Mouse (Mus musculus) liver, embryonic 16.5 days (tissue): ENCODE data around the gene Tm9sf2. TPM values are rescaled to one million over a fixed set of nuclear protein-coding genes. Genes with fewer than 3 reads are reported as not detected.

Experiments used
- ATAC-seq: fragments of 200-750 bp; cut with Nextera tagmentation; 2 replicates; pipeline ENCODE4 v1.8.0; 2017; ENCODE audit warnings: low read depth, mild to moderate bottlenecking, moderate number of reproducible peaks, moderate library complexity
- H3K27ac ChIP-seq: fragments of 300-500 bp; sonication (generic); 2 replicates; pipeline ENCODE4 v1.5.1; 2014; ENCODE audit warnings: mild to moderate bottlenecking, low read length
- H3K27me3 ChIP-seq: fragments of 300-500 bp; sonication (generic); 2 replicates; pipeline ENCODE4 v1.6.1; 2014; ENCODE audit warnings: low read depth, low read length, mixed read lengths; ENCODE audit not compliant: control insufficient read depth, insufficient read depth
- H3K36me3 ChIP-seq: fragments of 300-500 bp; sonication (generic); 2 replicates; pipeline ENCODE4 v1.6.1; 2014; ENCODE audit warnings: mild to moderate bottlenecking; ENCODE audit not compliant: control insufficient read depth, insufficient read depth
- H3K4me1 ChIP-seq: fragments of 300-500 bp; sonication (generic); 2 replicates; pipeline ENCODE4 v1.6.1; 2014; ENCODE audit warnings: low read depth, low read length, mixed read lengths; ENCODE audit not compliant: control insufficient read depth
- H3K4me2 ChIP-seq: fragments of 300-500 bp; sonication (generic); 2 replicates; pipeline ENCODE4 v1.6.1; 2014; ENCODE audit warnings: low read depth, low read length, mixed read lengths
- H3K4me3 ChIP-seq: fragments of 300-500 bp; sonication (generic); 2 replicates; pipeline ENCODE4 v1.5.1; 2014; ENCODE audit warnings: low read depth, mild to moderate bottlenecking, low read length
- H3K9ac ChIP-seq: fragments of 300-500 bp; sonication (generic); 2 replicates; pipeline ENCODE4 v1.6.1; 2014; ENCODE audit warnings: low read depth, low read length
- H3K9me3 ChIP-seq: fragments of 300-500 bp; sonication (generic); replicated peaks from 2 replicates; pipeline ENCODE4 v1.6.1; 2016; ENCODE audit warnings: low read length; ENCODE audit not compliant: control insufficient read depth
- WGBS: fragments of 180-500 bp; shearing (Covaris S2); extraction: QIAGEN DNeasy Blood & Tissue Kit; methylation state at CpG from one replicate; pipeline ENCODE4 v1.1.7; 2014; ENCODE audit not compliant: insufficient replicate concordance; 5-methylcytosine and 5-hydroxymethylcytosine counted together
- polyA plus RNA-seq: library from polyadenylated mRNA; unstranded; fragments of >200 nt; fragmentation: Nextera tagmentation; extraction: Ambion mirVana; gene quantifications from 2 replicates; pipeline ENCODE4 v1.2.1, GENCODE M21; 2015

Gene Tm9sf2
- polyA plus RNA-seq, 1 experiment from 2014 or later = 78.3 TPM

DNA sequence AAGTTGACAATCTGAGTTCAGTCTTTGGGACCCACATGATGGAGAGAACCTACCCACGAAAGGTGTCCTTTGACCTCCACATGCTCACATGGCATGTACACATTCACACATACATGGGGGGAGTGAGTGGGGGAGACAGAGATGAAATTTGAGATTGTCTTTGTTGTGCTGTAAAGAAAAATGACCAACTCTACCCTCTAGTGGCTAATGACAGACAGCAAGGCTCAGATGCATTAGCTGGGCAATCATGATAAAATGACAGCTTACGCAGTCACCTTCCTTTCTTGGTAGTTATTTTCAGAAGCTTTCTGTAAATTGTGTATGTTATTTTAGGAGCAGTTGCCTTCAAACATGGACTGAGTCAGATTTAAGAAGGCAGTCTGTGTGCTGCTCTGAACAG is 4.8 kb downstream of the Tm9sf2 start:
- ATAC-seq = no peak
- Histone ChIP-seq H3K27ac (no peak overlapping the region), H3K4me1 (peaks cover 15% of the 10 kb centered on the region), H3K9me3 (no peaks in the 10 kb centered on the region), H3K9ac (no peak overlapping the region), H3K4me3 (no peak overlapping the region), H3K36me3 (peaks cover 2% of the 10 kb centered on the region; the same call in 1 of the 2 replicates), H3K27me3 (no peaks in the 10 kb centered on the region), H3K4me2 (no peak overlapping the region)
- WGBS = 84% methylated on average over 2 of the region's 2 CpGs

DNA sequence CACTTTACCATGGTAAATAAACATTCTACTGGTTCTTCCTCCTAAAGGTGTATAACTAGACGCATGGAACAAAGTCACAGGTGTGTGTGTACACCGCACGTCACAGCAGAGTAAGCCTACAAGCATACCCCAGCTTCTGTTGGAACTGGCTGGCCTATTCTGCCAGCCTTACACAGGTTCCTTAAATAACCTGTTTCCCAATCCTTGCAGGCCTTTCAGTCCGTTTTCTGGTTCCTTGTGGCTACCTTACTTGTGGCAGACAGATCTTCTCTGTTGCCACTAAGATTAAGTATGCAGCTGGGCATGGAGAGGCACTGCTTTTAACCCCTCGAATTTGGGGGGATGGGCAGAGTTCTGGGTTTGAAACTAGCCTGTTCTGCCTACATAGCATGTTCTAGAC is 5.5 kb downstream of the Tm9sf2 start:
- Histone ChIP-seq H3K4me2 (no peak overlapping the region), H3K9me3 (no peaks in the 10 kb centered on the region), H3K4me1 (peaks cover 15% of the 10 kb centered on the region), H3K36me3 (peaks cover 2% of the 10 kb centered on the region; the same call in 1 of the 2 replicates), H3K4me3 (no peak overlapping the region), H3K9ac (no peak overlapping the region), H3K27me3 (no peaks in the 10 kb centered on the region), H3K27ac (no peak overlapping the region)
- 65% methylated on average over 5 of the region's 5 CpGs for WGBS
- no peak for ATAC-seq

DNA sequence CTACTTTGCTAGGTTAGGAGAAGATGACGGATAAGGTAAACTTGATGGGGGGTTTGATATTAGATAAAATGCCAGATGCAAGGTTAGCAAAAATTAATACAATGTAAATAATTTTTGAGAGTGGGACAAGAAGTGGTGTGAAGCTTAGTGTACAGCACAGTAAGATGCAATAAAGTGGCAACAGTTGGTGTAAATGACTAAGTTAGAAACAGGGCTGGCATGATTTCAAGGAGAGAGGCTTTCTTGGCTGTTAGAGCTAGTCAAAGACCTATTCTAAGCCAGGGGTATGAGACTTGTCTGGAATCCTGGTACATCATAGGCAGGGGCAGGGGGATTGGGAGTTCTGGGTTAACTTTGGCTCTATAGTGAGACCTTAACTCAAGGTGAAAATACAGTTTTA is 9.4 kb downstream of the Tm9sf2 start:
- WGBS = 82% methylated on average over 1 of the region's 1 CpGs
- Histone ChIP-seq H3K4me3 (no peak overlapping the region), H3K27me3 (no peaks in the 10 kb centered on the region), H3K27ac (no peak overlapping the region), H3K9me3 (no peaks in the 10 kb centered on the region), H3K4me2 (no peak overlapping the region), H3K36me3 (no peaks in the 10 kb centered on the region), H3K9ac (no peak overlapping the region), H3K4me1 (no peaks in the 10 kb centered on the region; the same call in 1 of the 2 replicates)
- no peak for ATAC-seq

DNA sequence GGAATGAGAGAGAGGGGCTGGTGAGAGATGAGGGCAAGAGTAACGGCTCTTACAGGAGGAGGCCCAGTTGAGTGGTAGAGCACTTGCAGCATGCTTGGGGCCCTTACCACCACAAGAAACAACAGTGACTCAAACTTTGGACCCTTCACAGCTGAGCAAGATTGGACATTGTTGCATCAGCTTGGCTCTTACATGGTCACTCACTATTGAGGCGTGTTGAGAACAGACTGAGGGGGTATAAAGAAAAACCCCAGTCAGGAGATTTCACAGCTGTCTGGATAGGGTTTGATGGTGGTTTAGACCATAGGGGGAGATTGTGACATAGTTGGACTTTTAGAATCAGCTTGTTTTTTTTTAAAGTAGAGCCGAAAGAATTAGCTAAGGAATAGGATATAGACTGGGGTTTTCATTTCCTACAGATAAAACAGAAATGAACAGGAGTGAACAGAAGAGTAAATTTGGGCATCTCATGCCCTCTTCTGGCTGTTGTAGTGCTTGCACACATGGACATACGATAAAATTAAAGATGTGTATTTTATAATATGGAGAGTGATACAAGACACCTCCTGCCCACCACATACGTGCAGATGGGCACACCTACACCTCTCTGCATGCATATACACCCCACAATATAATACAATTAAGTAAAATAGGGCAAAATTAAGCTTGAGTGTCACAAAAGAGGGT is 23.4 kb downstream of the Tm9sf2 start:
- no peak overlapping the region for H3K27ac ChIP-seq
- H3K9me3 ChIP-seq = no peaks in the 10 kb centered on the region
- peaks cover 21% of the 10 kb centered on the region for H3K36me3 ChIP-seq
- H3K4me3 ChIP-seq = no peak overlapping the region
- no peaks in the 10 kb centered on the region for H3K4me1 ChIP-seq
- WGBS = 67% methylated on average over 5 of the region's 5 CpGs
- no peaks in the 10 kb centered on the region for H3K27me3 ChIP-seq
- ATAC-seq = peak; percentile 43; the same call in 1 of the 2 replicates
- no peak overlapping the region for H3K9ac ChIP-seq
- H3K4me2 ChIP-seq = no peak overlapping the region

DNA sequence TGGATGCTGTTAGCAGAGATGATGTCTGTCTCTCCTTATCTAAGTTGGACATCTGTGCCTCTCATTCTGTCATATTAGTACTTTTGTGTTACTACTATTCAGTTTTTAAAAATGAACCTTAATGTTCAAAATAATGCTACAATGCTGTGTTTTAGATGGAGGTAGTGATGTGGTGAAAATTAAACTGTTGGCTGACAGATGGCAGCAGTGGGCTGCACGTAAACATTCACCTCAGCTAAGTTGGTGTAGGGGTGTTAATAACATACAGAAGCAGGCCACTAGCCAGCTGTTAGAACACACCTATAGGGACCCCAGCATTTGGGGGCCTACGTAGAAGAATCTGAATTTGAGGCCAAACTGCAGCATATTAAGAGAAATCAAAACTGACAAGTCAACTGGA is 24.8 kb downstream of the Tm9sf2 start:
- no peak overlapping the region for H3K9ac ChIP-seq
- 86% methylated on average over 2 of the region's 2 CpGs for WGBS
- no peak overlapping the region for H3K27ac ChIP-seq
- H3K9me3 ChIP-seq = no peaks in the 10 kb centered on the region
- H3K4me1 ChIP-seq = no peaks in the 10 kb centered on the region
- H3K4me2 ChIP-seq = no peak overlapping the region
- H3K36me3 ChIP-seq = peaks cover 16% of the 10 kb centered on the region
- no peak overlapping the region for H3K4me3 ChIP-seq
- no peak for ATAC-seq
- no peaks in the 10 kb centered on the region for H3K27me3 ChIP-seq

DNA sequence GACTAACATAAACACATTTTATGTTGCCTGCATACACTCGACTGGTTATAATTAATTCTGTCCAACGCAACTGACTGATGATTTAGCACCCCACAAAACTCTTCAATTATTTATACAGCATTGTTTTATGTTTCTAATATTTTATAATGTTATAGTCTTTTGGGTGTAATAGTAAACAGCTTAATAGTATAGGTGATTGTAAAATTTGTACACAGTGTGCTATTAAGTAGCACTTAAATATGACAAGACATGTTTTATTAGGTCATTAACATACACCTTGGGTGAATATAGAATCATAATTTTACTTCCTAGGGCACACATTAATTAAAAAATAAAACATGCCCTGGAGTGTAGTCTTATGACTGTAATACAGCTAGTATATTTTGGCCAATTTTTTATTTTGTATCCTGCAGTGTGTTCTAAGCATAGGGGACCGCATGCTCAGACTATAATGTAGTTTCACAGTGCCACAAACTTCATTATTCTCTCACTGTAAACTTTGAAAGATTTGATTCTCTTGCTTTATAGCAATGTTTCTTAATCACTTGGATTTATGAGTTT is 29.6 kb downstream of the Tm9sf2 start:
- Histone ChIP-seq H3K4me2 (no peak overlapping the region), H3K4me1 (no peaks in the 10 kb centered on the region), H3K9ac (no peak overlapping the region), H3K36me3 (peaks cover 24% of the 10 kb centered on the region), H3K4me3 (no peak overlapping the region), H3K27ac (no peak overlapping the region), H3K9me3 (no peaks in the 10 kb centered on the region), H3K27me3 (no peaks in the 10 kb centered on the region)
- WGBS = 81% methylated on average over 3 of the region's 3 CpGs
- ATAC-seq = no peak

DNA sequence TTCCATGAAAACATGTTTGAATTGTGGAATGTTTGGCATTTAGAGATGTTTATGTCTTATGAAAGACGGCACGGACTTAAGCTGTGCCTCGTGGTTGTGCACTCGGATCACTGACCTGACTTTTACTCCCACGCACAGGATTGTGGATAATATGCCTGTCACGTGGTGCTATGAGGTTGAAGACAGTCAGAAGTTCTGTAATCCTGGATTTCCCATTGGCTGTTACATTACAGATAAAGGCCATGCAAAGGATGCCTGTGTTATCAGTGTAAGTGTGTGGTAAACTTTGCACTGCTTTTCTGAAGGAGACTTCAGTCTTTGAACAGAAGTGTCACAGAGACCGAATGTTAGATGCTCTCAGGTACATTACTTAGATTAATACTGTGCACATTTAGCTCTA is 30.4 kb downstream of the Tm9sf2 start:
- Histone ChIP-seq H3K27me3 (no peaks in the 10 kb centered on the region), H3K4me3 (no peak overlapping the region), H3K27ac (no peak overlapping the region), H3K9ac (no peak overlapping the region), H3K9me3 (no peaks in the 10 kb centered on the region), H3K4me2 (no peak overlapping the region), H3K36me3 (peaks cover 27% of the 10 kb centered on the region), H3K4me1 (no peaks in the 10 kb centered on the region)
- WGBS = 71% methylated on average over 7 of the region's 7 CpGs
- ATAC-seq = no peak

DNA sequence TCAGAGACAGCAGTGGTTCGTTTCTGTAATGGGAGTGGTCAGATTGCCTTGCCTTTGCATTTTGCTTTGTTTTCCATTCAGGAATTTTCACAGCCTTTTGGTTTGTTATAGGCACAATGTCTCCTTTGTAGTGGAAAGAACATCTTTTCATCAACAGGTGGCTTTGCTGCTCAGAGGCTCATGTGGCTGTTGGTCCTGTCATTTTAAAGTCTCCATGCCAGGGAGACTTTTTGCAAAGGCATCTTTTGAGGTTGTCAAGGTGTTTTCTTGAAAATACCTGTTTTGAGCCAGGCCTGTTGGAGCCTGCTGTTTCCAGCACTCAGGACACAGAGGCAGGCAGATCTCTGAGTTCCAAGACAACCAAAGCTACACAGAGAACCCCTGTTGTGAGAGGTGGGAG is 33.3 kb downstream of the Tm9sf2 start:
- 77% methylated on average over 1 of the region's 1 CpGs for WGBS
- Histone ChIP-seq H3K27me3 (no peaks in the 10 kb centered on the region), H3K9ac (no peak overlapping the region), H3K4me1 (no peaks in the 10 kb centered on the region; the same call in 1 of the 2 replicates), H3K4me3 (no peak overlapping the region), H3K4me2 (no peak overlapping the region), H3K36me3 (peaks cover 29% of the 10 kb centered on the region), H3K9me3 (no peaks in the 10 kb centered on the region), H3K27ac (no peak overlapping the region)
- ATAC-seq = no peak

DNA sequence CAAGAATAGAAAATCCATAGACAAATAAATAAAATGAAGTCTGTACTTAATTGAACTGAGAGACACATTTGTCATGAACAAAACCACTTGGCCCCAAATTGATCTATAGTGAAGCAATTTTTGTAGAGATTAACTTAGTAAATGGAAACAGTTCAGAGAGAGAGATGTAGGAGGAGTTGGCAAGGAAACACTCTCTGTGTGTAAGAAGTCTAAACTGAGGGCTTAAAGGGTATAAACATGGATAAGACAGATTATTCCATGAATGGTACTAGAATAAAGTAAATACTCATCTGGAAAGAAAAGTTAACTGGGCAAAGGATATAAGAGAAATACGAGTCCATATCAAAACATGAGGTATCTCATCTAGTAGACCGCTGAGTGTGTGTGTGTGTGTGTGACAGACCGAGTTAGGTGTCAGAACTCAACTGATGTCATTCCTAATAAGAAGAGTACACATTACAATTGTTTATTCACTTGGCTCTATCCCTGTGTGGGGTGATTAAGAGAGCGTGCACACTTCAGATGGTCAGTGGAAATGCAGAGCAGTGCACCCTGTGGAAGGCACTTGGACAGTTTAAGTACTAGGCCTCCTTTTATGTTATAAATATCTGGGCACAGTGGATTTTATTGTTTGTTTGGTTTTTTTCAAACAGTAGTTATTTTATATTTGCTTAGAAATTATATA is 36.9 kb downstream of the Tm9sf2 start:
- Histone ChIP-seq H3K36me3 (peaks cover 38% of the 10 kb centered on the region), H3K9me3 (no peaks in the 10 kb centered on the region), H3K4me3 (no peak overlapping the region), H3K4me1 (no peaks in the 10 kb centered on the region; the same call in 1 of the 2 replicates), H3K27me3 (no peaks in the 10 kb centered on the region), H3K4me2 (no peak overlapping the region), H3K27ac (no peak overlapping the region), H3K9ac (no peak overlapping the region)
- no peak for ATAC-seq
- WGBS = 72% methylated on average over 4 of the region's 4 CpGs
